Mouse (Mus musculus): ENCODE results near the gene Luc7l2. TPM values are rescaled to one million over a fixed set of nuclear protein-coding genes. Genes with fewer than 3 reads are reported as not detected.
"Not testable (repeated sequence)": the region's sequence is repeated elsewhere in the genome, so short reads cannot be mapped to it uniquely, and the experiment has no call there.

The Luc7l2 gene
- polyA plus RNA-seq, 1 experiment from 2014 or later, result 47.5 TPM

GRCm38 (mm10) chr6:38549840-38550239 lies 1.3 kb upstream of the Luc7l2 start:
- H3K27me3 ChIP-seq (ENCODE audit: control insufficient read depth, insufficient read depth, low read length); DNase-seq (ENCODE audit: low spot score); ATAC-seq (replicated peaks; ENCODE audit: low FRiP score); H3K4me1 ChIP-seq (replicated peaks; ENCODE audit: control insufficient read depth, insufficient read depth, low read length); H3K9me3 ChIP-seq (ENCODE audit: control insufficient read depth, low read length); H3K36me3 ChIP-seq (ENCODE audit: control insufficient read depth, insufficient read depth, low read length); H3K27ac ChIP-seq (ENCODE audit: low read depth, low read length); H3K9ac ChIP-seq (ENCODE audit: low read length): not testable (repeated sequence)
- peak overlapping the region; percentile 77; the same call in 1 of the 2 replicates for H3K4me3 ChIP-seq (ENCODE audit: low read depth, low read length)
- WGBS, result 84% methylated on average over 6 of the region's 6 CpGs
- peak overlapping the region; percentile 75; the same call in 1 of the 2 replicates for H3K4me2 ChIP-seq (ENCODE audit: low read depth, low read length, severe bottlenecking)

GRCm38 (mm10) chr6:38550250-38551061 lies 678 bp upstream of the Luc7l2 start:
- no peaks in the 10 kb centered on the region for H3K27me3 ChIP-seq (ENCODE audit: control insufficient read depth, insufficient read depth, low read length)
- H3K4me1 ChIP-seq (replicated peaks; ENCODE audit: control insufficient read depth, insufficient read depth, low read length), result no peaks in the 10 kb centered on the region; the same call in 1 of the 2 replicates
- H3K27ac ChIP-seq (ENCODE audit: low read depth, low read length), result peak overlapping the region; percentile 97
- H3K4me3 ChIP-seq (ENCODE audit: low read depth, low read length), result peak overlapping the region; percentile 77
- WGBS, result 9% methylated on average over 28 of the region's 28 CpGs
- ATAC-seq (replicated peaks; ENCODE audit: low FRiP score), result peak; percentile 7
- no peaks in the 10 kb centered on the region for H3K9me3 ChIP-seq (ENCODE audit: control insufficient read depth, low read length)
- H3K9ac ChIP-seq (ENCODE audit: low read length), result peak overlapping the region; percentile 86
- H3K4me2 ChIP-seq (ENCODE audit: low read depth, low read length, severe bottlenecking), result peak overlapping the region; percentile 75
- no peak for DNase-seq (ENCODE audit: low spot score)
- no peaks in the 10 kb centered on the region for H3K36me3 ChIP-seq (ENCODE audit: control insufficient read depth, insufficient read depth, low read length)

GRCm38 (mm10) chr6:38551989-38552635 lies 978 bp downstream of the Luc7l2 start:
- peak overlapping the region; percentile 77 for H3K4me3 ChIP-seq (ENCODE audit: low read depth, low read length)
- peak overlapping the region; percentile 75 for H3K4me2 ChIP-seq (ENCODE audit: low read depth, low read length, severe bottlenecking)
- no peaks in the 10 kb centered on the region for H3K36me3 ChIP-seq (ENCODE audit: control insufficient read depth, insufficient read depth, low read length)
- H3K4me1 ChIP-seq (replicated peaks; ENCODE audit: control insufficient read depth, insufficient read depth, low read length), result no peaks in the 10 kb centered on the region; the same call in 1 of the 2 replicates
- no peaks in the 10 kb centered on the region for H3K27me3 ChIP-seq (ENCODE audit: control insufficient read depth, insufficient read depth, low read length)
- ATAC-seq (replicated peaks; ENCODE audit: low FRiP score) (peak; percentile 95), DNase-seq (ENCODE audit: low spot score) (peak; percentile 99)
- peak overlapping the region; percentile 97 for H3K27ac ChIP-seq (ENCODE audit: low read depth, low read length)
- peak overlapping the region; percentile 87 for H3K9ac ChIP-seq (ENCODE audit: low read length)
- H3K9me3 ChIP-seq (ENCODE audit: control insufficient read depth, low read length), result no peaks in the 10 kb centered on the region
- WGBS, result under 1% methylated on average over 32 of the region's 32 CpGs

GRCm38 (mm10) chr6:38552636-38553000 lies 1.5 kb downstream of the Luc7l2 start:
- Histone ChIP-seq H3K27ac (ENCODE audit: low read depth, low read length) (no peak overlapping the region), H3K4me3 (ENCODE audit: low read depth, low read length) (peak overlapping the region; percentile 77), H3K9ac (ENCODE audit: low read length) (no peak overlapping the region; the same call in 1 of the 2 replicates), H3K27me3 (ENCODE audit: control insufficient read depth, insufficient read depth, low read length) (no peaks in the 10 kb centered on the region), H3K4me1 (replicated peaks; ENCODE audit: control insufficient read depth, insufficient read depth, low read length) (no peaks in the 10 kb centered on the region; the same call in 1 of the 2 replicates), H3K4me2 (ENCODE audit: low read depth, low read length, severe bottlenecking) (peak overlapping the region; percentile 75), H3K36me3 (ENCODE audit: control insufficient read depth, insufficient read depth, low read length) (no peaks in the 10 kb centered on the region), H3K9me3 (ENCODE audit: control insufficient read depth, low read length) (no peaks in the 10 kb centered on the region)
- DNase-seq (ENCODE audit: low spot score), result no peak
- no peak for ATAC-seq (replicated peaks; ENCODE audit: low FRiP score)
- 31% methylated on average over 5 of the region's 5 CpGs for WGBS

GRCm38 (mm10) chr6:38576096-38576495 lies 25.0 kb downstream of the Luc7l2 start:
- H3K36me3 ChIP-seq (ENCODE audit: control insufficient read depth, insufficient read depth, low read length), result no peaks in the 10 kb centered on the region; the same call in none of the 2 replicates
- no peak for ATAC-seq (replicated peaks; ENCODE audit: low FRiP score)
- WGBS, result 82% methylated on average over 2 of the region's 2 CpGs

GRCm38 (mm10) chr6:38580112-38580857 lies 29.2 kb downstream of the Luc7l2 start:
- H3K36me3 ChIP-seq (ENCODE audit: control insufficient read depth, insufficient read depth, low read length), result peaks cover 2% of the 10 kb centered on the region; the same call in 1 of the 2 replicates
- 95% methylated on average over 3 of the region's 3 CpGs for WGBS
- ATAC-seq (replicated peaks; ENCODE audit: low FRiP score) (no peak), DNase-seq (ENCODE audit: low spot score) (no peak)
- no peak overlapping the region for H3K27ac ChIP-seq (ENCODE audit: low read depth, low read length)
- H3K9ac ChIP-seq (ENCODE audit: low read length), result no peak overlapping the region
- no peaks in the 10 kb centered on the region for H3K27me3 ChIP-seq (ENCODE audit: control insufficient read depth, insufficient read depth, low read length)
- no peaks in the 10 kb centered on the region for H3K4me1 ChIP-seq (replicated peaks; ENCODE audit: control insufficient read depth, insufficient read depth, low read length)
- no peak overlapping the region for H3K4me2 ChIP-seq (ENCODE audit: low read depth, low read length, severe bottlenecking)
- H3K9me3 ChIP-seq (ENCODE audit: control insufficient read depth, low read length), result no peaks in the 10 kb centered on the region
- no peak overlapping the region for H3K4me3 ChIP-seq (ENCODE audit: low read depth, low read length)

More at GRCm38 (mm10) chr6:38576096-38576495, 25.0 kb downstream of the Luc7l2 start:
- Histone ChIP-seq H3K27ac (ENCODE audit: low read depth, low read length) (no peak overlapping the region), H3K4me1 (replicated peaks; ENCODE audit: control insufficient read depth, insufficient read depth, low read length) (no peaks in the 10 kb centered on the region), H3K27me3 (ENCODE audit: control insufficient read depth, insufficient read depth, low read length) (no peaks in the 10 kb centered on the region), H3K4me2 (ENCODE audit: low read depth, low read length, severe bottlenecking) (no peak overlapping the region), H3K4me3 (ENCODE audit: low read depth, low read length) (no peak overlapping the region), H3K9ac (ENCODE audit: low read length) (no peak overlapping the region), H3K9me3 (ENCODE audit: control insufficient read depth, low read length) (no peaks in the 10 kb centered on the region)
- DNase-seq (ENCODE audit: low spot score), result no peak

GRCm38 (mm10) chr6:38581711-38582110 lies 30.6 kb downstream of the Luc7l2 start:
- Histone ChIP-seq H3K36me3 (ENCODE audit: control insufficient read depth, insufficient read depth, low read length) (peaks cover 6% of the 10 kb centered on the region; the same call in 1 of the 2 replicates), H3K4me3 (ENCODE audit: low read depth, low read length) (no peak overlapping the region), H3K9me3 (ENCODE audit: control insufficient read depth, low read length) (no peaks in the 10 kb centered on the region), H3K4me1 (replicated peaks; ENCODE audit: control insufficient read depth, insufficient read depth, low read length) (no peaks in the 10 kb centered on the region), H3K27ac (ENCODE audit: low read depth, low read length) (no peak overlapping the region), H3K9ac (ENCODE audit: low read length) (no peak overlapping the region), H3K4me2 (ENCODE audit: low read depth, low read length, severe bottlenecking) (no peak overlapping the region), H3K27me3 (ENCODE audit: control insufficient read depth, insufficient read depth, low read length) (no peaks in the 10 kb centered on the region)
- ATAC-seq (replicated peaks; ENCODE audit: low FRiP score) (no peak), DNase-seq (ENCODE audit: low spot score) (no peak)
- 92% methylated on average over 3 of the region's 3 CpGs for WGBS

GRCm38 (mm10) chr6:38597481-38597880 lies 46.3 kb downstream of the Luc7l2 start:
- DNase-seq (ENCODE audit: low spot score) (no peak), ATAC-seq (replicated peaks; ENCODE audit: low FRiP score) (no peak)
- Histone ChIP-seq H3K27ac (ENCODE audit: low read depth, low read length) (no peak overlapping the region), H3K4me3 (ENCODE audit: low read depth, low read length) (no peak overlapping the region), H3K9ac (ENCODE audit: low read length) (no peak overlapping the region), H3K9me3 (ENCODE audit: control insufficient read depth, low read length) (no peaks in the 10 kb centered on the region), H3K27me3 (ENCODE audit: control insufficient read depth, insufficient read depth, low read length) (no peaks in the 10 kb centered on the region), H3K4me1 (replicated peaks; ENCODE audit: control insufficient read depth, insufficient read depth, low read length) (no peaks in the 10 kb centered on the region), H3K36me3 (ENCODE audit: control insufficient read depth, insufficient read depth, low read length) (peaks cover 8% of the 10 kb centered on the region), H3K4me2 (ENCODE audit: low read depth, low read length, severe bottlenecking) (no peak overlapping the region)
- 92% methylated on average over 4 of the region's 4 CpGs for WGBS

Measured in forebrain, embryonic 11.5 days (tissue).